Mouse (Mus musculus) CH12.LX (cell line): Measurements from ENCODE around the gene Fkbp11. TPM values are rescaled to one million over a fixed set of nuclear protein-coding genes. Genes with fewer than 3 reads are reported as not detected.
A peak's percentile ranks its signal among the peaks of the same experiment; 100 is the strongest.

ENCODE experiments used
- DNase-seq: peaks from one replicate; pipeline ENCODE4 v3.0.0-alpha.2; 2013; ENCODE audit errors: extremely low read depth
- H3K27ac ChIP-seq: 2 replicates; pipeline ENCODE4 v1.5.1; 2012; ENCODE audit warnings: low read depth, mild to moderate bottlenecking, control low read depth, moderate library complexity; ENCODE audit not compliant: insufficient read depth
- H3K27me3 ChIP-seq: replicated peaks from 2 replicates; pipeline ENCODE3; 2012; ENCODE audit warnings: inconsistent platforms
- H3K36me3 ChIP-seq, 2 experiments: replicated peaks in 1 of 2; 2 replicates each; pipeline versions ENCODE3 to v1.6.1; 2012; ENCODE audit warnings: inconsistent platforms in 1 of 2, low read length in 1 of 2, mild to moderate bottlenecking in 1 of 2, mixed read lengths in 1 of 2, moderate library complexity in 1 of 2; ENCODE audit not compliant: control insufficient read depth in 1 of 2, insufficient read depth in 1 of 2
- H3K4me1 ChIP-seq, 2 experiments: 2 replicates each; pipeline ENCODE4 v1.6.1; 2012; ENCODE audit warnings: inconsistent platforms in 1 of 2, moderate library complexity in 1 of 2; ENCODE audit not compliant: insufficient read depth in 2 of 2, control insufficient read depth in 1 of 2
- H3K4me2 ChIP-seq: 2 replicates; pipeline ENCODE4 v1.6.1; 2012; ENCODE audit warnings: low read depth, mild to moderate bottlenecking, control low read depth; ENCODE audit not compliant: poor library complexity, insufficient read depth, severe bottlenecking
- H3K4me3 ChIP-seq, 3 experiments: fragments of 150-350 bp in 1 of 3; sonication (generic) in 1 of 3; replicated peaks in 1 of 3; 2 replicates each; pipeline versions ENCODE3 to v1.5.1; 2011 to 2012; ENCODE audit warnings: low read depth in 2 of 3, low read length in 2 of 3, mild to moderate bottlenecking in 2 of 3, moderate library complexity in 2 of 3, control low read depth in 1 of 3, improper control_type of control experiment in 1 of 3, inconsistent platforms in 1 of 3, mixed read lengths in 1 of 3; ENCODE audit not compliant: poor library complexity in 1 of 3
- H3K79me2 ChIP-seq: replicated peaks from 2 replicates; pipeline ENCODE4 v1.6.1; 2012; ENCODE audit warnings: mild to moderate bottlenecking, moderate library complexity; ENCODE audit not compliant: control insufficient read depth, poor library complexity, insufficient read depth, severe bottlenecking; ENCODE audit errors: extremely low read depth
- H3K9ac ChIP-seq: 2 replicates; pipeline ENCODE4 v1.6.1; 2012; ENCODE audit warnings: low read depth, mild to moderate bottlenecking, control low read depth, moderate library complexity; ENCODE audit not compliant: insufficient read depth
- H3K9me3 ChIP-seq: replicated peaks from 2 replicates; pipeline ENCODE3; 2012; ENCODE audit warnings: low read length, inconsistent platforms, mixed read lengths
- CHD1 ChIP-seq: IDR thresholded peaks from 2 replicates; pipeline ENCODE4 v1.6.1; 2012; ENCODE audit warnings: low read depth, low read length, improper control_type of control experiment, inconsistent platforms
- CHD2 ChIP-seq: IDR thresholded peaks from 2 replicates; pipeline ENCODE4 v1.6.1; 2011; ENCODE audit warnings: low read length, improper control_type of control experiment
- CTCF ChIP-seq, 2 experiments: IDR thresholded peaks in 1 of 2; conservative IDR thresholded peaks in 1 of 2; 2 replicates each; pipeline ENCODE4 v1.5.1; 2011 to 2012; ENCODE audit warnings: low read depth in 2 of 2, low read length in 2 of 2, improper control_type of control experiment in 1 of 2, inconsistent platforms in 1 of 2, mild to moderate bottlenecking in 1 of 2, moderate library complexity in 1 of 2
- ELF1 ChIP-seq: IDR thresholded peaks from 2 replicates; pipeline ENCODE4 v1.6.1; 2014; ENCODE audit warnings: low read depth, mild to moderate bottlenecking, inconsistent platforms, low read length, improper control_type of control experiment
- EP300 ChIP-seq: IDR thresholded peaks from 2 replicates; pipeline ENCODE4 v1.6.1; 2011; ENCODE audit warnings: low read length, improper control_type of control experiment
- HCFC1 ChIP-seq: IDR thresholded peaks from 2 replicates; pipeline ENCODE4 v1.6.1; 2012; ENCODE audit warnings: low read depth, mild to moderate bottlenecking, inconsistent platforms, low read length, improper control_type of control experiment
- KAT2A ChIP-seq: IDR thresholded peaks from 2 replicates; pipeline ENCODE4 v1.6.1; 2012; ENCODE audit warnings: low read length, improper control_type of control experiment, inconsistent platforms; ENCODE audit not compliant: insufficient replicate concordance
- NELFE ChIP-seq: IDR thresholded peaks from 2 replicates; pipeline ENCODE4 v1.6.1; 2011; ENCODE audit warnings: low read depth, low read length, improper control_type of control experiment
- NRF1 ChIP-seq: IDR thresholded peaks from 2 replicates; pipeline ENCODE4 v1.6.1; 2014; ENCODE audit warnings: low read depth, mild to moderate bottlenecking, inconsistent platforms, low read length, improper control_type of control experiment, moderate library complexity
- POLR2A ChIP-seq: IDR thresholded peaks from 2 replicates; pipeline ENCODE4 v1.6.1; 2011; ENCODE audit warnings: low read depth, mild to moderate bottlenecking, improper control_type of control experiment, low read length
- RAD21 ChIP-seq: IDR thresholded peaks from 2 replicates; pipeline ENCODE4 v1.6.1; 2011; ENCODE audit warnings: low read depth, mild to moderate bottlenecking, low read length, improper control_type of control experiment, moderate library complexity
- USF2 ChIP-seq: conservative IDR thresholded peaks from 2 replicates; pipeline ENCODE4 v1.6.1; 2011; ENCODE audit warnings: low read depth, low read length, improper control_type of control experiment
- ZC3H11A ChIP-seq: IDR thresholded peaks from 2 replicates; pipeline ENCODE4 v1.6.1; 2012; ENCODE audit warnings: low read depth, mild to moderate bottlenecking, inconsistent platforms, low read length, improper control_type of control experiment
- dilution Hi-C: fragments of 300-500 bp; cut with MboI; formaldehyde crosslinking; loops from 2 replicates; pipeline ENCODE4 v1.14.3; 2020; ENCODE audit warnings: low sequenced_read_pairs; ENCODE audit not compliant: extremely low pct_unique_long_range_greater_than_20kb, extremely low pct_ligation_motif_present
- in situ Hi-C: fragments of 300-500 bp; cut with MboI; formaldehyde crosslinking; loops from 3 replicates; pipeline ENCODE4 v1.14.3; 2019; ENCODE audit warnings: low sequenced_read_pairs, low pct_ligation_motif_present, low pct_unique_long_range_greater_than_20kb, mixed read lengths
- polyA plus RNA-seq: library from polyadenylated mRNA; unstranded; fragments of >175 nt; gene quantifications from 2 replicates; pipeline ENCODE4 v1.2.1, GENCODE M21; 2012; ENCODE audit warnings: low read depth; ENCODE audit not compliant: insufficient read length
- total RNA-seq, 2 experiments: library from RNA; depleted of rRNA; stranded (reverse); fragments of 300-350 nt in 1 of 2; fragments of >200 nt in 1 of 2; gene quantifications; 2 replicates each; pipeline ENCODE4 v1.2.3; 2012 to 2014

The Fkbp11 gene
- total and polyA plus RNA-seq, 3 experiments: 21.0 to 75.0 (median 22.2) TPM

DNA sequence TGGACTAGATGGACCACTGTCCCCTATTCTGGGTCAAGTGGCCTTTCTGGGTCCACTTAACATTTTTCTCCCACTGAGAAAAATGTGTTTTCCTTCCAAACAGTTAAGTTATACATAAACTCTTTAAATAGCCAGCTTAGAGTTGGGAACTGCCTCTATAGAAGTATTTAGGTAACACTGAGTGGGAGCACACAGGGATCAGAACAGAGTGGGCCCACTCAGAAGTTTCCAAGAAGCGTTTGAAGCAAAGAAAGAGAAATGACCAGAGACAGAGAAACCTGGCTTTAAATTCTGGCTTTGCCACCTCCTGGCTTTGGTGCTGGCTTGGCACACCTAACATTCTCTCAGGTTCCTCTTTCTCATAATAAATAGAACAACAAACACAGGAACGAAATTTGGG, 38.3 kb downstream of the Fkbp11 start:
- TF ChIP-seq POLR2A: no peak
- no peak for TF ChIP-seq NRF1
- no peak overlapping the region for H3K4me3 ChIP-seq
- H3K36me3 ChIP-seq: no peaks in the 10 kb centered on the region
- no peak for DNase-seq
- in situ Hi-C loops (no loop called here), dilution Hi-C loops (no loop called here)
- H3K4me1 ChIP-seq: peaks cover 0 to 7% of the 10 kb centered on the region in 2 experiments; a peak in 2 of 4 replicates
- no peak overlapping the region for H3K9ac ChIP-seq
- H3K79me2 ChIP-seq: no peaks in the 10 kb centered on the region
- no peak overlapping the region for H3K27ac ChIP-seq
- peaks cover 2% of the 10 kb centered on the region for H3K9me3 ChIP-seq
- H3K27me3 ChIP-seq: peaks cover 52% of the 10 kb centered on the region
- no peak overlapping the region for H3K4me2 ChIP-seq

- no peak for DNase-seq
- Histone ChIP-seq H3K9me3 (peaks cover 2% of the 10 kb centered on the region), H3K4me3 (no peak overlapping the region), H3K36me3 (no peaks in the 10 kb centered on the region), H3K4me1 (peaks cover 8 to 28% of the 10 kb centered on the region in 2 experiments), H3K79me2 (no peaks in the 10 kb centered on the region), H3K9ac (no peak overlapping the region), H3K27me3 (peaks cover 36% of the 10 kb centered on the region), H3K27ac (no peak overlapping the region), H3K4me2 (no peak overlapping the region)
- dilution Hi-C loops (no loop called here), in situ Hi-C loops (no loop called here)
- TF ChIP-seq ZC3H11A: no peak
- TF ChIP-seq CHD2: no peak
- peak; percentile 0; the same call in 1 of the 2 replicates for TF ChIP-seq RAD21
- peak; percentile 25 to 33; a peak in 3 of 4 replicates for TF ChIP-seq CTCF (conservative IDR thresholded peaks at IDR 0.05 in 1 of 2, IDR thresholded peaks at IDR 0.05 in 1 of 2; ENCODE audit: low read depth in 2 of 2, low read length in 2 of 2)
- TF ChIP-seq CHD1: no peak
- TF ChIP-seq USF2: no peak
- no peak for TF ChIP-seq NRF1
- no peak for TF ChIP-seq ELF1
Measured at GRCm38 (mm10) chr15:98685926-98686325, 42.1 kb downstream of the Fkbp11 start.

DNA sequence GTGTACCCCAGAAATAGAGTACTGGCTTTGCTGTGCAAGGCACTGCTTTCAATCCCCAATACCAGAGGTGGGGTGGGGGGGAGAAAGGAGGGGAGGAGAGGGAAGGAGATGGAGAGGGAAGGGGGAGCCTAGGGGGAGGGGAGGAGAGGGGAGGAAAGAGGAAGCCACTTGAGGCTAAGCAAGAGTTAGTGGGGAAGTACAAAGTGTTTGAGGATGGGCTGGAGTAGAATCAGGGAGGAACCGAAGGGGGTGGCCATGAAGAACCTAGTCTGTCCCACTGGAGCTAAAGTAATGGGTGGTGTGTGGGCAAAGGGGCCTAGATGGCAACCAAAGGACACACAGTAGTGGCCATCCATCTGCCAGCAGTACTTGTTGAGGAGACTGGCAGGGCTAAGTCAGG, 44.3 kb downstream of the Fkbp11 start:
- H3K4me2 ChIP-seq: no peak overlapping the region
- no peaks in the 10 kb centered on the region for H3K79me2 ChIP-seq
- H3K9ac ChIP-seq: no peak overlapping the region
- no peaks in the 10 kb centered on the region for H3K36me3 ChIP-seq
- in situ Hi-C loops: no loop called here
- no peak for TF ChIP-seq NELFE
- TF ChIP-seq EP300: no peak
- TF ChIP-seq HCFC1: no peak
- no peak for TF ChIP-seq KAT2A
- TF ChIP-seq, all 38 proteins: peak for 0
- H3K4me3 ChIP-seq: no peak overlapping the region
- H3K27me3 ChIP-seq: peaks cover 20% of the 10 kb centered on the region
- no peak overlapping the region for H3K27ac ChIP-seq
- dilution Hi-C loops: no loop called here
- H3K9me3 ChIP-seq: peaks cover 2% of the 10 kb centered on the region
- H3K4me1 ChIP-seq: peaks cover 8 to 28% of the 10 kb centered on the region in 2 experiments
- DNase-seq: no peak
